Mouse (Mus musculus): ENCODE measurements around the gene Siglece. TPM values are rescaled to one million over a fixed set of nuclear protein-coding genes. Genes with fewer than 3 reads are reported as not detected.
"Not testable (repeated sequence)": the region's sequence is repeated elsewhere in the genome, so short reads cannot be mapped to it uniquely, and the experiment has no call there.

Gene Siglece
- polyA plus RNA-seq (2015; fragmentation: Nextera tagmentation; extraction: Ambion mirVana), result 4.2 and 5.1 TPM in 2 replicates

GRCm38 (mm10) chr7:43660002-43660401, at the start of gene Siglece:
Gene Siglece, minus strand, starts transcription at chr7:43660161.
- Histone ChIP-seq H3K9me3 (replicated peaks) (no peaks in the 10 kb centered on the region), H3K27me3 (no peaks in the 10 kb centered on the region), H3K4me2 (peak within 1 kb of the TSS; percentile 11), H3K27ac (replicated peaks) (no peak within 1 kb of the TSS), H3K4me1 (replicated peaks) (no peaks in the 10 kb centered on the region), H3K9ac (no peak within 1 kb of the TSS), H3K36me3 (replicated peaks) (no peaks in the 10 kb centered on the region), H3K4me3 (replicated peaks) (peak within 1 kb of the TSS; percentile 27)
- 31% methylated on average over 1 of the region's 1 CpGs for WGBS (ENCODE audit: insufficient replicate concordance)
- no peak for ATAC-seq (ENCODE audit: insufficient read depth)

- Histone ChIP-seq H3K4me1 (replicated peaks) (no peaks in the 10 kb centered on the region), H3K36me3 (replicated peaks) (no peaks in the 10 kb centered on the region), H3K9ac (no peak within 1 kb of the TSS), H3K9me3 (replicated peaks) (no peaks in the 10 kb centered on the region), H3K4me2 (no peak within 1 kb of the TSS), H3K27me3 (no peaks in the 10 kb centered on the region), H3K27ac (replicated peaks) (no peak within 1 kb of the TSS), H3K4me3 (replicated peaks) (no peak within 1 kb of the TSS)
- no peak for ATAC-seq (ENCODE audit: insufficient read depth)
These were observed 30.2 kb upstream of the Siglece start, which contains the start of gene Klk14 for GRCm38 (mm10) chr7:43690118-43690517. Gene Klk14, plus strand, starts transcription at chr7:43690418.

- Histone ChIP-seq H3K9ac (no peak overlapping the region), H3K4me3 (replicated peaks) (no peak overlapping the region), H3K9me3 (replicated peaks) (no peaks in the 10 kb centered on the region), H3K27me3 (no peaks in the 10 kb centered on the region), H3K27ac (replicated peaks) (no peak overlapping the region), H3K4me2 (no peak overlapping the region), H3K4me1 (replicated peaks) (no peaks in the 10 kb centered on the region), H3K36me3 (replicated peaks) (no peaks in the 10 kb centered on the region)
- no peak for ATAC-seq (ENCODE audit: insufficient read depth)
- WGBS (ENCODE audit: insufficient replicate concordance), result 19% methylated on average over 7 of the region's 7 CpGs
These were observed 25.1 kb upstream of the Siglece start for GRCm38 (mm10) chr7:43685088-43685487.

- H3K9me3 ChIP-seq (replicated peaks); H3K4me2 ChIP-seq; H3K4me3 ChIP-seq (replicated peaks); ATAC-seq (ENCODE audit: insufficient read depth); H3K9ac ChIP-seq; H3K36me3 ChIP-seq (replicated peaks); H3K4me1 ChIP-seq (replicated peaks); H3K27me3 ChIP-seq; H3K27ac ChIP-seq (replicated peaks): not testable (repeated sequence)
- 3% methylated on average over 1 of the region's 1 CpGs for WGBS (ENCODE audit: insufficient replicate concordance)
These were observed 22.6 kb upstream of the Siglece start for GRCm38 (mm10) chr7:43682511-43682910.

GRCm38 (mm10) chr7:43680960-43681359, 21.0 kb upstream of the Siglece start:
- Histone ChIP-seq H3K36me3 (replicated peaks) (peaks cover 25% of the 10 kb centered on the region), H3K27ac (replicated peaks) (no peak overlapping the region), H3K9me3 (replicated peaks) (no peaks in the 10 kb centered on the region), H3K4me3 (replicated peaks) (no peak overlapping the region), H3K9ac (no peak overlapping the region), H3K4me2 (no peak overlapping the region), H3K27me3 (no peaks in the 10 kb centered on the region), H3K4me1 (replicated peaks) (no peaks in the 10 kb centered on the region; the same call in 1 of the 2 replicates)
- WGBS (ENCODE audit: insufficient replicate concordance), result 23% methylated on average over 5 of the region's 5 CpGs
- no peak for ATAC-seq (ENCODE audit: insufficient read depth)

GRCm38 (mm10) chr7:43678517-43678916, 18.6 kb upstream of the Siglece start:
- Histone ChIP-seq H3K9me3 (replicated peaks) (no peaks in the 10 kb centered on the region), H3K27ac (replicated peaks) (no peak overlapping the region)

GRCm38 (mm10) chr7:43675091-43675490, 15.1 kb upstream of the Siglece start:
- WGBS (ENCODE audit: insufficient replicate concordance), result 88% methylated on average over 32 of the region's 32 CpGs
- no peak for ATAC-seq (ENCODE audit: insufficient read depth)

More at GRCm38 (mm10) chr7:43678517-43678916, 18.6 kb upstream of the Siglece start:
- Histone ChIP-seq H3K4me3 (replicated peaks) (no peak overlapping the region), H3K27me3 (no peaks in the 10 kb centered on the region), H3K9ac (no peak overlapping the region), H3K36me3 (replicated peaks) (peaks cover 38% of the 10 kb centered on the region), H3K4me2 (no peak overlapping the region), H3K4me1 (replicated peaks) (no peaks in the 10 kb centered on the region; the same call in 1 of the 2 replicates)
- ATAC-seq (ENCODE audit: insufficient read depth), result no peak

GRCm38 (mm10) chr7:43672581-43673260, 12.8 kb upstream of the Siglece start:
- Histone ChIP-seq H3K36me3 (replicated peaks) (peaks cover 31% of the 10 kb centered on the region), H3K27ac (replicated peaks) (no peak overlapping the region), H3K27me3 (no peaks in the 10 kb centered on the region), H3K4me2 (peak overlapping the region; percentile 72), H3K4me3 (replicated peaks) (peak overlapping the region; percentile 69), H3K9me3 (replicated peaks) (no peaks in the 10 kb centered on the region), H3K4me1 (replicated peaks) (peaks cover 21% of the 10 kb centered on the region), H3K9ac (peak overlapping the region; percentile 65)
- WGBS (ENCODE audit: insufficient replicate concordance), result 17% methylated on average over 10 of the region's 10 CpGs
- ATAC-seq (ENCODE audit: insufficient read depth), result no peak

More at GRCm38 (mm10) chr7:43675091-43675490, 15.1 kb upstream of the Siglece start:
- Histone ChIP-seq H3K36me3 (replicated peaks) (peaks cover 38% of the 10 kb centered on the region), H3K4me1 (replicated peaks) (peaks cover 21% of the 10 kb centered on the region), H3K9me3 (replicated peaks) (no peaks in the 10 kb centered on the region), H3K9ac (no peak overlapping the region), H3K27ac (replicated peaks) (no peak overlapping the region), H3K4me3 (replicated peaks) (no peak overlapping the region), H3K27me3 (no peaks in the 10 kb centered on the region), H3K4me2 (no peak overlapping the region)

- WGBS (ENCODE audit: insufficient replicate concordance), result under 1% methylated on average over 26 of the region's 26 CpGs
- Histone ChIP-seq H3K27ac (replicated peaks) (0 out of 2 replicates have a peak within 1 kb of the TSS, but pooled peaks have one; percentile 33), H3K36me3 (replicated peaks) (peaks cover 23% of the 10 kb centered on the region), H3K27me3 (no peaks in the 10 kb centered on the region), H3K9me3 (replicated peaks) (no peaks in the 10 kb centered on the region), H3K9ac (peak within 1 kb of the TSS; percentile 65), H3K4me1 (replicated peaks) (peaks cover 21% of the 10 kb centered on the region), H3K4me3 (replicated peaks) (peak within 1 kb of the TSS; percentile 69), H3K4me2 (peak within 1 kb of the TSS; percentile 72)
- peak; percentile 86 for ATAC-seq (ENCODE audit: insufficient read depth)
These were observed 12.0 kb upstream of the Siglece start, which contains the start of gene Ctu1 for GRCm38 (mm10) chr7:43671809-43672580. Gene Ctu1, plus strand, starts transcription at chr7:43672016.

GRCm38 (mm10) chr7:43671064-43671808, 11.3 kb upstream of the Siglece start:
- H3K9ac ChIP-seq, result peak overlapping the region; percentile 65
- H3K36me3 ChIP-seq (replicated peaks), result peaks cover 16% of the 10 kb centered on the region
- H3K27ac ChIP-seq (replicated peaks), result no peak overlapping the region
- no peaks in the 10 kb centered on the region for H3K9me3 ChIP-seq (replicated peaks)
- peaks cover 21% of the 10 kb centered on the region for H3K4me1 ChIP-seq (replicated peaks)
- no peaks in the 10 kb centered on the region for H3K27me3 ChIP-seq
- WGBS (ENCODE audit: insufficient replicate concordance), result 58% methylated on average over 11 of the region's 11 CpGs
- ATAC-seq (ENCODE audit: insufficient read depth), result peak; percentile 26
- peak overlapping the region; percentile 69 for H3K4me3 ChIP-seq (replicated peaks)
- H3K4me2 ChIP-seq, result peak overlapping the region; percentile 72

GRCm38 (mm10) chr7:43668582-43668981, 8.6 kb upstream of the Siglece start:
- H3K36me3 ChIP-seq (replicated peaks), result no peaks in the 10 kb centered on the region
- H3K27ac ChIP-seq (replicated peaks), result no peak overlapping the region
- no peak overlapping the region for H3K9ac ChIP-seq
- H3K4me1 ChIP-seq (replicated peaks), result peaks cover 21% of the 10 kb centered on the region
- no peaks in the 10 kb centered on the region for H3K9me3 ChIP-seq (replicated peaks)
- no peak overlapping the region for H3K4me3 ChIP-seq (replicated peaks)
- WGBS (ENCODE audit: insufficient replicate concordance), result 13% methylated on average over 3 of the region's 3 CpGs
- H3K27me3 ChIP-seq, result no peaks in the 10 kb centered on the region
- H3K4me2 ChIP-seq, result no peak overlapping the region
- no peak for ATAC-seq (ENCODE audit: insufficient read depth)
